Mouse (Mus musculus) lung, postnatal 4 days (tissue): Measurements from ENCODE around the gene Gm21679.
"Not testable (repeated sequence)": the region's sequence is repeated elsewhere in the genome, so short reads cannot be mapped to it uniquely, and the experiment has no call there.

Experiments
- DNase-seq, 2 experiments: peaks; one replicate each; pipeline ENCODE4 v3.0.0; 2021

Gm21679 gene

DNA sequence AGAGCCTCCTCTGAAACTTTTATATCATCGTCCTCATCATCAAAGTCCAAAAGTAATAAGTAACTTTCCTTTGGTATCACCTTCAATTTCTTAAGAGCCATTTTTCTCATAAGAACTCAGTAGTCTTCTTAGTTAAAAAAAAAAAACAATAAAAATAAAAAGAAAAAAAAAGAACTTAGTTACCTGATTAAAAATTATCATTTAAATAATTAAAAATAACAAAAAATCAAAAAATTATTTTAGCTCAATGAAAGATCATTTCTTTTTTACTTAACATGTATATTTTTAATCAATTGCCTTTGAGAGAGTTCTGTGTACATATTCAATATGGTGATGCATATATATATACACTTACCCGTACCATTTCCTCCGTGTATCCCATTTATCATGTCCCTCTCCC, at the start of gene Gm21679:
Gene Gm21679, minus strand, starts transcription at position 101 of the 400 bp plus-strand sequence.
- not testable (repeated sequence) for DNase-seq
